Mouse (Mus musculus): Measurements from ENCODE around the gene Anks1. TPM values are rescaled to one million over a fixed set of nuclear protein-coding genes. Genes with fewer than 3 reads are reported as not detected.

Anks1 gene
- polyA plus RNA-seq, 1 experiment from 2014 or later, result 13.3 TPM

- no peak overlapping the region for H3K27ac ChIP-seq (replicated peaks; ENCODE audit: low read depth, low read length)
- H3K27me3 ChIP-seq (ENCODE audit: control insufficient read depth, insufficient read depth, low read length), result no peaks in the 10 kb centered on the region
- no peaks in the 10 kb centered on the region for H3K9me3 ChIP-seq (replicated peaks; ENCODE audit: control insufficient read depth, low read length)
- no peak overlapping the region for H3K4me3 ChIP-seq (ENCODE audit: low read depth, low read length)
- no peak for ATAC-seq (replicated peaks; ENCODE audit: insufficient number of reproducible peaks, low FRiP score, low TSS enrichment, low read depth)
- H3K9ac ChIP-seq (replicated peaks; ENCODE audit: low read length), result no peak overlapping the region
- DNase-seq (ENCODE audit: low spot score), result no peak
- 88% methylated on average over 6 of the region's 6 CpGs for WGBS
- H3K4me2 ChIP-seq (ENCODE audit: low read depth, low read length), result no peak overlapping the region
- peaks cover 6% of the 10 kb centered on the region for H3K36me3 ChIP-seq (replicated peaks; ENCODE audit: control insufficient read depth, insufficient read depth, low read depth, low read length)
- H3K4me1 ChIP-seq (ENCODE audit: control insufficient read depth, insufficient read depth, low read length), result no peaks in the 10 kb centered on the region
Observed at GRCm38 (mm10) chr17:27883994-27884393, 25.1 kb upstream of the Anks1 start.

GRCm38 (mm10) chr17:27886499-27887210, 22.5 kb upstream of the Anks1 start:
- Histone ChIP-seq H3K4me3 (ENCODE audit: low read depth, low read length) (no peak overlapping the region), H3K27ac (replicated peaks; ENCODE audit: low read depth, low read length) (no peak overlapping the region), H3K4me2 (ENCODE audit: low read depth, low read length) (no peak overlapping the region), H3K9me3 (replicated peaks; ENCODE audit: control insufficient read depth, low read length) (no peaks in the 10 kb centered on the region), H3K36me3 (replicated peaks; ENCODE audit: control insufficient read depth, insufficient read depth, low read depth, low read length) (peaks cover 4% of the 10 kb centered on the region), H3K27me3 (ENCODE audit: control insufficient read depth, insufficient read depth, low read length) (no peaks in the 10 kb centered on the region), H3K4me1 (ENCODE audit: control insufficient read depth, insufficient read depth, low read length) (no peaks in the 10 kb centered on the region), H3K9ac (replicated peaks; ENCODE audit: low read length) (no peak overlapping the region)
- no peak for DNase-seq (ENCODE audit: low spot score)
- ATAC-seq (replicated peaks; ENCODE audit: insufficient number of reproducible peaks, low FRiP score, low TSS enrichment, low read depth), result no peak
- WGBS, result 81% methylated on average over 19 of the region's 19 CpGs

DNA sequence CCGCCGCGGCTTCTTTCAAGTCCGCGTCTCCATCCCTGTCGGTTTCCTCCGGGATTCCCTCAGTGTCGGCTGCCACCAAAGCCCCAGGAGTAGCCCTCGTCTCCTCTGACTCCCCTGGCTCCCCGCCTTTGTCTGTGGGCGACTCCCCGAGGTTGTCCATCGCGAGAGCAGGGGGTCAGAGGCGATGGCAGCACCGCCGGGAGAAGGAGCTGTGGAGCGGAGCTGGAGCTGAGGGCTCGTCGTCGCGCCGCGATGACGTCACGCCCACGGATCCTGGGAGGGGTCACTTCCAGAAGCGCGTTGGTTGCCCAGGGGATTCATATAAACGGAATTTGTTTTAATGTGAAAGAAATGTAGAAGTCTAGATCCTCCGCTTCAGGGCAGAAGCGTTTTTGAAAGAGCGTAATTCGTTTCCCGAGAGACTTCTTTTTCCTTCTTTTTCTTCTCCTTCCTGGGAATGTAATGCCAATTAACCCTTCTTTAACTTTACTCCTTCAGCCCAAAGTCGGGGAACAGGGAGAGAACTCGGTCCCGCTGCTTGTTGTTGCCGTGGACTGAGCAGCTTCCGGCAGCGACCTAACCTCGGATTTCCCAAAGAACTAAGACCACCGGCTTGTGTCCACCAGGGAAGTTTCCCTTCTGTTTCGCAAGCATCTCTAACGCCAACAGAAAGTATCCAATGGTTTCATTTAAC, 1.4 kb upstream of the Anks1 start:
- WGBS, result under 1% methylated on average over 45 of the region's 45 CpGs
- Histone ChIP-seq H3K9ac (replicated peaks; ENCODE audit: low read length) (peak overlapping the region; percentile 80), H3K4me1 (ENCODE audit: control insufficient read depth, insufficient read depth, low read length) (no peaks in the 10 kb centered on the region), H3K4me3 (ENCODE audit: low read depth, low read length) (peak overlapping the region; percentile 71), H3K27me3 (ENCODE audit: control insufficient read depth, insufficient read depth, low read length) (no peaks in the 10 kb centered on the region), H3K4me2 (ENCODE audit: low read depth, low read length) (peak overlapping the region; percentile 60), H3K27ac (replicated peaks; ENCODE audit: low read depth, low read length) (no peak overlapping the region), H3K9me3 (replicated peaks; ENCODE audit: control insufficient read depth, low read length) (no peaks in the 10 kb centered on the region), H3K36me3 (replicated peaks; ENCODE audit: control insufficient read depth, insufficient read depth, low read depth, low read length) (peaks cover 3% of the 10 kb centered on the region)
- DNase-seq (ENCODE audit: low spot score) (peak; percentile 94), ATAC-seq (replicated peaks; ENCODE audit: insufficient number of reproducible peaks, low FRiP score, low TSS enrichment, low read depth) (peak; percentile 48)

DNA sequence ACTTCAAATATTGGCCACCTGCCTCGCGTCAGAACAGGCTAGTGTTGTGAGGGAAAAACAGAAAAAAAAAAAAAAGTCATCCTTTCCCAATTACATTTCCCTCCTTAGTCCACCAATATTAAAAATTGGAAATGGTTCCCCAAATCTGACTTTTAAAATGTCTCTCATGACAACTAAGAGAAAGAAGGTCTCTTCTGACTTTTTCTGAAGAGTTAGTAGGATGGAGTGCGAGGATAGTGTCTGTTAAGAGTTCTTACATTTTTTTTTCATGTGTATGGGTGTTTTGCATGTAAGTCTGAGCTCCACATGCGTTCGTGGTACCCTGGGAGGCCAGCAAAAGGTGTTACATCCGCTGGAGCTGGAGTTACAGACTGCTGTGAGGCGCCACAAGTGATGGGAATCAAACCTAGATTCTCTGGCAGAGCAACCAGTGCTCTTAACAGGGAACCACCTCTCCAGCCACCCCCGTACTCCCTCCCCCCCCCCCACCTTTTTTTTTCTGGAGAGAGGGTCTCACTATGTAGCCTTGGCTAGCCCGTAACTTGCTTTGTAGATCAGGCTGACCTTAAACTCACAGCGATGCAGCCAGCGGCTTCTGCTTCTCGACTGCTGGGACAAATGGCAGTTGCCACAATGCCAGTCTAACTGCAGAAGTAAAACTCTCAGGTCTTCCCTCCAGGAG, 759 bp upstream of the Anks1 start:
- Histone ChIP-seq H3K27ac (replicated peaks; ENCODE audit: low read depth, low read length) (peak overlapping the region; percentile 4; the same call in 1 of the 2 replicates), H3K4me3 (ENCODE audit: low read depth, low read length) (peak overlapping the region; percentile 71), H3K9me3 (replicated peaks; ENCODE audit: control insufficient read depth, low read length) (no peaks in the 10 kb centered on the region), H3K9ac (replicated peaks; ENCODE audit: low read length) (peak overlapping the region; percentile 84), H3K36me3 (replicated peaks; ENCODE audit: control insufficient read depth, insufficient read depth, low read depth, low read length) (no peaks in the 10 kb centered on the region; the same call in 1 of the 2 replicates), H3K4me1 (ENCODE audit: control insufficient read depth, insufficient read depth, low read length) (no peaks in the 10 kb centered on the region), H3K4me2 (ENCODE audit: low read depth, low read length) (peak overlapping the region; percentile 60), H3K27me3 (ENCODE audit: control insufficient read depth, insufficient read depth, low read length) (no peaks in the 10 kb centered on the region)
- ATAC-seq (replicated peaks; ENCODE audit: insufficient number of reproducible peaks, low FRiP score, low TSS enrichment, low read depth) (no peak), DNase-seq (ENCODE audit: low spot score) (no peak)
- 0% methylated on average over 12 of the region's 12 CpGs for WGBS

GRCm38 (mm10) chr17:27909622-27910500, 755 bp downstream of the Anks1 start, which contains the start of gene Taf11:
TSS of gene Taf11 (minus strand) at chr17:27909844.
- Histone ChIP-seq H3K4me1 (ENCODE audit: control insufficient read depth, insufficient read depth, low read length) (no peaks in the 10 kb centered on the region), H3K36me3 (replicated peaks; ENCODE audit: control insufficient read depth, insufficient read depth, low read depth, low read length) (no peaks in the 10 kb centered on the region), H3K9ac (replicated peaks; ENCODE audit: low read length) (peak within 1 kb of the TSS; percentile 84), H3K4me3 (ENCODE audit: low read depth, low read length) (peak within 1 kb of the TSS; percentile 71), H3K9me3 (replicated peaks; ENCODE audit: control insufficient read depth, low read length) (no peaks in the 10 kb centered on the region), H3K4me2 (ENCODE audit: low read depth, low read length) (peak within 1 kb of the TSS; percentile 87), H3K27me3 (ENCODE audit: control insufficient read depth, insufficient read depth, low read length) (no peaks in the 10 kb centered on the region), H3K27ac (replicated peaks; ENCODE audit: low read depth, low read length) (peak within 1 kb of the TSS; percentile 4; the same call in 1 of the 2 replicates)
- peak; percentile 33 for DNase-seq (ENCODE audit: low spot score)
- ATAC-seq (replicated peaks; ENCODE audit: insufficient number of reproducible peaks, low FRiP score, low TSS enrichment, low read depth), result peak; percentile 30
- 2% methylated on average over 53 of the region's 53 CpGs for WGBS

DNA sequence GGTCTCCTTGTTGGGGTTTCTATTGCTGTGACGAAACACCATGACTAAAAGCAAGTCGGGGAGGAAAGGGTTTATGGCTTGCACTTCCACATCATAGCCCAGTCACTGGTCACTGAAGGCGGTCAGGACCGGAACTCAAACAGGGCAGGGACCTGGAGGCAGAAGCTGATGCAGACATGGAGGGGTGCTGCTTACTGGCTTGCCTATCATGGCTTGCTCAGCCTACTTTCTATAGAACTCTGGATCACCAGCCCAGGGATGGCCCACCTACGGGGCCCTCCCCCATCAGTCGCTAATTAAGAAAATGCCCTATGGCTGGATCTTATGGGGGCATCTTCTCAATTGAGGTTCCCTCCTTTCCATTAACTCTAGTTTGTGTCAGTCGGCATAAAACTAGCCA, 2.3 kb downstream of the Anks1 start:
- no peak overlapping the region for H3K27ac ChIP-seq (replicated peaks; ENCODE audit: low read depth, low read length)
- DNase-seq (ENCODE audit: low spot score), result no peak
- no peak for ATAC-seq (replicated peaks; ENCODE audit: insufficient number of reproducible peaks, low FRiP score, low TSS enrichment, low read depth)
- H3K9ac ChIP-seq (replicated peaks; ENCODE audit: low read length), result no peak overlapping the region
- no peak overlapping the region for H3K4me2 ChIP-seq (ENCODE audit: low read depth, low read length)
- no peaks in the 10 kb centered on the region for H3K36me3 ChIP-seq (replicated peaks; ENCODE audit: control insufficient read depth, insufficient read depth, low read depth, low read length)
- 82% methylated on average over 7 of the region's 7 CpGs for WGBS
- H3K4me1 ChIP-seq (ENCODE audit: control insufficient read depth, insufficient read depth, low read length), result no peaks in the 10 kb centered on the region
- no peaks in the 10 kb centered on the region for H3K9me3 ChIP-seq (replicated peaks; ENCODE audit: control insufficient read depth, low read length)
- no peak overlapping the region for H3K4me3 ChIP-seq (ENCODE audit: low read depth, low read length)
- no peaks in the 10 kb centered on the region for H3K27me3 ChIP-seq (ENCODE audit: control insufficient read depth, insufficient read depth, low read length)

DNA sequence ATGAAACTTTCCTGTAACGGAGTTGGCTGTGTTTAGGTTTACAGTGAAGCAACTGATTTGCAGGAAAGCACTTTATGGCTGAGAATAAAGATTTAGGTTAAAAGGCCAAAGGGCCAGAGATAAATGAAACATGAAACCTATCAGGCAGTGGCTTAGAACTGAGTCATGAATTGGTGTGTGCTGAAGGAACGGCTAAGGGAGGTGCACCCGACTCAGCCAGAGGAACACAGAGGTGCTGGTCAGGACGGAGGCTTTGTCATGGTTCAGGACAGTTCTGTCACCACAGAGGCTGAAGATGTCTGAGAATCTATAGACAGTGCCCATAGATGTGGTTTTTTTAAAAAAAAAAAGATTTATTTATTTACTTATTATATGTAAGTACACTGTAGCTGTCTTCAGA, 5.6 kb downstream of the Anks1 start:
- no peak for DNase-seq (ENCODE audit: low spot score)
- Histone ChIP-seq H3K9ac (replicated peaks; ENCODE audit: low read length) (no peak overlapping the region), H3K9me3 (replicated peaks; ENCODE audit: control insufficient read depth, low read length) (no peaks in the 10 kb centered on the region), H3K27ac (replicated peaks; ENCODE audit: low read depth, low read length) (no peak overlapping the region), H3K4me3 (ENCODE audit: low read depth, low read length) (no peak overlapping the region), H3K27me3 (ENCODE audit: control insufficient read depth, insufficient read depth, low read length) (no peaks in the 10 kb centered on the region), H3K4me2 (ENCODE audit: low read depth, low read length) (no peak overlapping the region), H3K4me1 (ENCODE audit: control insufficient read depth, insufficient read depth, low read length) (no peaks in the 10 kb centered on the region), H3K36me3 (replicated peaks; ENCODE audit: control insufficient read depth, insufficient read depth, low read depth, low read length) (no peaks in the 10 kb centered on the region)
- ATAC-seq (replicated peaks; ENCODE audit: insufficient number of reproducible peaks, low FRiP score, low TSS enrichment, low read depth), result no peak
- WGBS, result 86% methylated on average over 4 of the region's 4 CpGs
